In the genomic region with DNA sequence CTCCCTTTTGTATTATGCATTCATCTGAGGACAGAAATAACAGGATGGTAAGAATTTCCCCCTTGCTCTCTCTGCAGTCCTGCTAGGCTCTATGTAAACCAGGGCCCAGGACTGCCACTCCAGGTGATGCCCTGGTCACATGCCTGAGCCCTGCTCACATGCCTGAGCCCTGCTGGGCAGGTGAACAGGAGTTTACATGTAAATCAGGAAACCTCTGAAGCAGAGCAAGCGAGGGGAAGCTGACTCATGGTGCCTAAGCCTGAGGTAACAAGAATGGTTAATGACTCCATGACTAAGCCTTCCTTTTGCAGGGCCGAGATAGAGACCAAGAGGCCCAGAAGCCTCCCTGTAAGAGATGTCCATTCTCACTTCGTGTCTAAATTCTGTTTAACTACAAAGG, we compare ENCODE assay signal across 14 mouse cellular contexts. TPM values are rescaled to one million over a fixed set of nuclear protein-coding genes. Genes with fewer than 3 reads are reported as not detected.
DNase-seq lines count a peak whose midpoint lies in the region; ATAC-seq and TF ChIP-seq lines count a peak whose summit lies in the region.
"Had no signal": no experiment of that assay in that cellular context is flagged by ENCODE, and none has a peak within 500 bp of the region (broad histone marks: within the 10 kb centered on the region; RNA-seq: fewer than 3 reads in every experiment).

No protein-coding gene starts in this region.

- no peak overlapping the region for H3K9ac ChIP-seq in lung, postnatal 0 days (replicated peaks; ENCODE audit: low read depth)
- H3K9ac ChIP-seq in ES-E14 (ENCODE audit: insufficient read depth, low read depth, low read length, poor library complexity, severe bottlenecking): no peak overlapping the region
- H3K9ac ChIP-seq: embryonic facial prominence, embryonic 15.5 days; liver, embryonic 13.5 days had no signal

- H3K79me2 ChIP-seq in myocyte (ENCODE audit: control insufficient read depth, insufficient read depth): peaks cover 100% of the 10 kb centered on the region

- WGBS in lung, postnatal 0 days: 48% methylated on average over 3 of the region's 3 CpGs

- peaks cover 4% of the 10 kb centered on the region; the same call in 1 of the 2 replicates for H3K4me1 ChIP-seq in lung, postnatal 0 days (ENCODE audit: insufficient read depth, low read depth, low read length)
- H3K4me1 ChIP-seq in ES-E14 (ENCODE audit: control insufficient read depth in 2 of 2, insufficient read depth in 2 of 2, low read length in 2 of 2, poor library complexity in 1 of 2): peaks cover 5 to 7% of the 10 kb centered on the region in 2 experiments; a peak in 3 of 4 replicates
- H3K4me1 ChIP-seq: liver, embryonic 13.5 days had no signal

- H3ac ChIP-seq in myocyte (ENCODE audit: control insufficient read depth, insufficient read length): no peak overlapping the region

- H3K36me3 ChIP-seq in lung, postnatal 0 days (ENCODE audit: insufficient read depth, low read length): no peaks in the 10 kb centered on the region
- H3K36me3 ChIP-seq in ES-E14 (ENCODE audit: control insufficient read depth, insufficient read depth, low read length, poor library complexity, severe bottlenecking) (no peaks in the 10 kb centered on the region), myocyte (ENCODE audit: control insufficient read depth, insufficient read depth) (peaks cover 18% of the 10 kb centered on the region)
- H3K36me3 ChIP-seq: liver, embryonic 13.5 days had no signal

- TF ChIP-seq EP300 in lung, postnatal 0 days (IDR thresholded peaks at IDR 0.05): no peak

- no peak overlapping the region for H3K4me3 ChIP-seq in lung, postnatal 0 days (ENCODE audit: low read depth, low read length)
- H3K4me3 ChIP-seq in ES-E14 (ENCODE audit: insufficient read depth in 1 of 2, low read depth in 1 of 2, low read length in 2 of 2, poor library complexity in 1 of 2, severe bottlenecking in 1 of 2) (no peak overlapping the region), myocyte (no peak overlapping the region)
- H3K4me3 ChIP-seq: embryonic facial prominence, embryonic 15.5 days; liver, embryonic 13.5 days had no signal

- peak; percentile 22 for DNase-seq in lung, postnatal 0 days (ENCODE audit: low spot score)
- DNase-seq in lung, postnatal 25 days (ENCODE audit: low spot score): no peak
- no peak for DNase-seq in ES-E14 (ENCODE audit: low read depth, low spot score)
- DNase-seq in kidney, adult 8-10 months: peak; percentile 74 to 85
- no peak for DNase-seq in cerebellum, postnatal 14 days
- DNase-seq in Muller cell, postnatal 12 days (ENCODE audit: inconsistent ontology term): no peak
- DNase-seq: gastrocnemius, postnatal 10 days; liver, embryonic 13.5 days; lung, postnatal 4 days had no signal

- in situ Hi-C loops in ES-E14 (cut with MboI; ENCODE audit: low sequenced_read_pairs in 2 of 2, unreplicated experiment in 2 of 2): no loop called here

- TF ChIP-seq POLR2A in myocyte (IDR thresholded peaks at IDR 0.05; ENCODE audit: insufficient read length, low read depth): no peak

- H3K27ac ChIP-seq in lung, postnatal 0 days (ENCODE audit: low read length): no peak overlapping the region
- H3K27ac ChIP-seq in ES-E14 (ENCODE audit: insufficient read depth, low read depth, low read length, poor library complexity, severe bottlenecking): no peak overlapping the region
- H3K27ac ChIP-seq: embryonic facial prominence, embryonic 15.5 days; hindbrain, postnatal 0 days; liver, embryonic 13.5 days had no signal

- TF ChIP-seq CTCF in lung, postnatal 0 days (IDR thresholded peaks at IDR 0.05): no peak

- no peaks in the 10 kb centered on the region for H3K27me3 ChIP-seq in lung, postnatal 0 days (replicated peaks; ENCODE audit: insufficient read depth, low read length)
- H3K27me3 ChIP-seq in myocyte (ENCODE audit: control insufficient read depth, insufficient read depth, insufficient read length): no peaks in the 10 kb centered on the region
- H3K27me3 ChIP-seq: embryonic facial prominence, embryonic 15.5 days; liver, embryonic 13.5 days had no signal

- H3K9me3 ChIP-seq in lung, postnatal 0 days (ENCODE audit: low read length): no peaks in the 10 kb centered on the region
- no peaks in the 10 kb centered on the region for H3K9me3 ChIP-seq in ES-E14 (ENCODE audit: control insufficient read depth, insufficient read depth, low read depth, low read length)
- H3K9me3 ChIP-seq: embryonic facial prominence, embryonic 15.5 days; liver, embryonic 13.5 days had no signal

- ATAC-seq in lung, postnatal 0 days: peak; percentile 47; the same call in 1 of the 2 replicates
- ATAC-seq: forebrain, embryonic 14.5 days; hindbrain, postnatal 0 days had no signal

- H3K4me2 ChIP-seq in lung, postnatal 0 days (replicated peaks; ENCODE audit: low read depth, low read length): no peak overlapping the region
- H3K4me2 ChIP-seq in myocyte (ENCODE audit: low read depth): no peak overlapping the region
- H3K4me2 ChIP-seq: embryonic facial prominence, embryonic 15.5 days; liver, embryonic 13.5 days had no signal

TF ChIP-seq in ES-E14, 5 proteins besides CTCF, POLR2A, EP300 and RAD21:
- TF ChIP-seq MAFK (IDR thresholded peaks at IDR 0.05; ENCODE audit: insufficient read depth, low read depth, low read length) (peak; percentile 83), HCFC1 (IDR thresholded peaks at IDR 0.05; ENCODE audit: borderline replicate concordance, insufficient read depth, low read length) (no peak)

TF ChIP-seq in myocyte, 11 proteins besides CTCF, POLR2A, EP300 and RAD21:
- TF ChIP-seq POLR2AphosphoS2 (IDR thresholded peaks at IDR 0.05; ENCODE audit: insufficient read length, low read depth) (no peak), USF1 (IDR thresholded peaks at IDR 0.05; ENCODE audit: low read depth) (peak; percentile 17), MYOD1 (IDR thresholded peaks at IDR 0.05; ENCODE audit: control insufficient read depth in 1 of 3, insufficient read length in 2 of 3, low read depth in 2 of 3) (no peak), CEBPB (IDR thresholded peaks at IDR 0.05; ENCODE audit: insufficient read depth, poor library complexity, severe bottlenecking) (no peak), TCF12 (IDR thresholded peaks at IDR 0.05; ENCODE audit: insufficient read depth, poor library complexity, severe bottlenecking) (no peak)

RNA-seq across cellular contexts. Expression of gene Wwtr1, which starts 20.1 kb away (rescaled TPM):
- 53.6 and 56.0 TPM in 2 replicates for polyA plus RNA-seq in lung, postnatal 0 days (2015; fragmentation: Nextera tagmentation; extraction: Ambion mirVana)
- 12.6 and 20.0 TPM in 2 replicates for total RNA-seq in ES-E14 (2012; rRNA removed)
- 63.1 TPM for polyA plus RNA-seq in myocyte (2012; fragmentation: generic; extraction: Trizol)
- total RNA-seq: common myeloid progenitor, adult 5-6 weeks had no signal

Comparison
In these comparisons a context has a peak if more than half of its experiments do, and no peak if none do; other contexts are left out.
1. DNase-seq: peak in lung, postnatal 0 days (single experiment) and kidney, adult 8-10 months (2 of 2); none in lung, postnatal 25 days (single experiment), ES-E14 (single experiment), cerebellum, postnatal 14 days (0 of 2) and Muller cell, postnatal 12 days (single experiment).